Mouse (Mus musculus): ENCODE data around the gene Map1lc3b. TPM values are rescaled to one million over a fixed set of nuclear protein-coding genes. Genes with fewer than 3 reads are reported as not detected.
A peak's percentile ranks its signal among the peaks of the same experiment; 100 is the strongest.

Gene Map1lc3b
- polyA plus RNA-seq, 1 experiment from 2014 or later: 262 TPM

GRCm38 (mm10) chr8:121643384-121643783 is 53.2 kb downstream of the Map1lc3b start:
- Histone ChIP-seq H3K4me1 (replicated peaks; ENCODE audit: control insufficient read depth, insufficient read depth) (no peaks in the 10 kb centered on the region), H3K4me2 (replicated peaks; ENCODE audit: low read depth) (no peak overlapping the region), H3K27ac (replicated peaks) (peak overlapping the region; percentile 30; the same call in 1 of the 2 replicates), H3K9ac (ENCODE audit: low read length) (no peak overlapping the region), H3K9me3 (ENCODE audit: control insufficient read depth, low read length) (no peaks in the 10 kb centered on the region), H3K4me3 (ENCODE audit: low read depth, low read length) (no peak overlapping the region), H3K27me3 (ENCODE audit: control insufficient read depth, insufficient read depth, low read length) (no peaks in the 10 kb centered on the region), H3K36me3 (ENCODE audit: control insufficient read depth, insufficient read depth, low read length) (no peaks in the 10 kb centered on the region)
- no peak for ATAC-seq (ENCODE audit: low FRiP score, low TSS enrichment)
- no peak for DNase-seq (ENCODE audit: low spot score)
- TF ChIP-seq EP300 (optimal IDR thresholded peaks at IDR 0.05): no peak
- TF ChIP-seq CTCF (IDR thresholded peaks at IDR 0.05; ENCODE audit: low read depth): no peak
- WGBS: 63% methylated on average over 11 of the region's 11 CpGs

DNA sequence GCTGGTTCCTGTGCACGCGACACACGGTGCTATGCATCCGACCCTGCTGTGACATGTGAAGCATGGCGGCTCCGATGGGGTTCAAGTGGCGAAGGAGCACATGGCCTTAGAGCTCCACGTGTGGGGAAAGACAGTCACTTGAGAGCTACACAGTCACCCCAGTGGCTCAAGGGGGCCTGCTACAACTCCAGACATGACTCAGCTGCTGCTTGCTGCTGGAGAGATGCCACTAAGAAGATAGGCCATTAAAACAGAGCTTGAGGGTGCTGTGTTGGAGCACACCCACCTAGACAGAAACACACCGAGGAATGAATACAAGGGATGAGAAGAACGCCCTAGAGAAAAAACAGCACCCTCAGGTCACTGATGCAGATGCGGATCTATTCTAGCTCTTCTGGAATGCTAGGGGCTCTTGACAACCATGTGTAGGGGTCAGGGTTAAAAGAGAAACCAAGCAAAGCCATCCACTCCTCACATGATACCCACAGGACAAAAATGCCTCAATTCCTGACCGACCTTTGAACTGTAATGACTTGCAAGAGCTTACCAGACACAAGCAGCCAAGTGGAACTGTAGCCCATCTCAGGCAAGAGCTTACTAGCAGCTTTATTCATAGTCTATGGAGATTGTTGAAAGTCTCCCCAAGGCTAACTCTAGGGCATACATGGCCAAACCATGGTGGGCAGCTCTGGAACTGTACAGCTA is 57.5 kb downstream of the Map1lc3b start:
- H3K36me3 ChIP-seq (ENCODE audit: control insufficient read depth, insufficient read depth, low read length): no peaks in the 10 kb centered on the region
- 73% methylated on average over 12 of the region's 12 CpGs for WGBS
- no peak for TF ChIP-seq EP300 (optimal IDR thresholded peaks at IDR 0.05)
- no peak for TF ChIP-seq CTCF (IDR thresholded peaks at IDR 0.05; ENCODE audit: low read depth)
- no peak overlapping the region for H3K9ac ChIP-seq (ENCODE audit: low read length)
- ATAC-seq (ENCODE audit: low FRiP score, low TSS enrichment): no peak
- H3K4me3 ChIP-seq (ENCODE audit: low read depth, low read length): no peak overlapping the region
- no peak for DNase-seq (ENCODE audit: low spot score)
- no peaks in the 10 kb centered on the region for H3K9me3 ChIP-seq (ENCODE audit: control insufficient read depth, low read length)
- H3K4me2 ChIP-seq (replicated peaks; ENCODE audit: low read depth): no peak overlapping the region
- H3K27ac ChIP-seq (replicated peaks): no peak overlapping the region
- no peaks in the 10 kb centered on the region for H3K27me3 ChIP-seq (ENCODE audit: control insufficient read depth, insufficient read depth, low read length)
- peaks cover 8% of the 10 kb centered on the region for H3K4me1 ChIP-seq (replicated peaks; ENCODE audit: control insufficient read depth, insufficient read depth)

Other genes starting within 250 kb of the Map1lc3b start
- gene 1700018B08Rik, start 46.0 kb upstream of the Map1lc3b start, polyA plus RNA-seq (2015; fragmentation: Nextera tagmentation; extraction: Ambion mirVana): not detected in 2 replicates
- 10.0 and 10.9 TPM in 2 replicates for gene Fbxo31, start 11.6 kb upstream of the Map1lc3b start, polyA plus RNA-seq (2015; fragmentation: Nextera tagmentation; extraction: Ambion mirVana)
- gene Zcchc14, start 62.5 kb downstream of the Map1lc3b start, polyA plus RNA-seq (2015; fragmentation: Nextera tagmentation; extraction: Ambion mirVana): 4.5 and 5.1 TPM in 2 replicates
- gene Jph3, start 139.3 kb downstream of the Map1lc3b start, polyA plus RNA-seq (2015; fragmentation: Nextera tagmentation; extraction: Ambion mirVana): 1.7 and 2.1 TPM in 2 replicates
- gene Klhdc4, start 239.2 kb downstream of the Map1lc3b start, polyA plus RNA-seq (2015; fragmentation: Nextera tagmentation; extraction: Ambion mirVana): 13.7 and 14.7 TPM in 2 replicates